Mouse (Mus musculus) limb, embryonic 13.5 days (tissue): ENCODE data around the gene Anks1b. TPM values are rescaled to one million over a fixed set of nuclear protein-coding genes. Genes with fewer than 3 reads are reported as not detected.
A peak's percentile ranks its signal among the peaks of the same experiment; 100 is the strongest.

ENCODE experiments used
- ATAC-seq: fragments of 200-750 bp; cut with Nextera tagmentation; 2 replicates; pipeline ENCODE4 v1.8.0; 2017; ENCODE audit warnings: low read depth, moderate number of reproducible peaks, moderate TSS enrichment; ENCODE audit not compliant: low FRiP score
- H3K27ac ChIP-seq: fragments of 300-500 bp; sonication (generic); 2 replicates; pipeline ENCODE4 v1.5.1; 2015; ENCODE audit warnings: inconsistent platforms, mild to moderate bottlenecking, moderate library complexity
- H3K27me3 ChIP-seq: fragments of 300-500 bp; sonication (generic); 2 replicates; pipeline ENCODE4 v1.6.1; 2015; ENCODE audit warnings: mild to moderate bottlenecking, inconsistent platforms
- H3K36me3 ChIP-seq: fragments of 300-500 bp; sonication (generic); 2 replicates; pipeline ENCODE4 v1.6.1; 2015; ENCODE audit warnings: inconsistent platforms, mild to moderate bottlenecking, moderate library complexity
- H3K4me1 ChIP-seq: fragments of 300-500 bp; sonication (generic); 2 replicates; pipeline ENCODE4 v1.6.1; 2015; ENCODE audit warnings: inconsistent platforms
- H3K4me2 ChIP-seq: fragments of 300-500 bp; sonication (generic); replicated peaks from 2 replicates; pipeline ENCODE4 v1.6.1; 2015; ENCODE audit warnings: inconsistent platforms, mild to moderate bottlenecking, moderate library complexity
- H3K4me3 ChIP-seq: fragments of 300-500 bp; sonication (generic); 2 replicates; pipeline ENCODE4 v1.5.1; 2015; ENCODE audit warnings: moderate library complexity, mild to moderate bottlenecking, inconsistent platforms
- H3K9ac ChIP-seq: fragments of 300-500 bp; sonication (generic); 2 replicates; pipeline ENCODE4 v1.6.1; 2015; ENCODE audit warnings: mild to moderate bottlenecking, inconsistent platforms
- H3K9me3 ChIP-seq: fragments of 300-500 bp; sonication (generic); 2 replicates; pipeline ENCODE4 v1.6.1; 2016; ENCODE audit warnings: inconsistent platforms
- WGBS: fragments of 180-500 bp; shearing (Covaris S2); methylation state at CpG from one replicate; pipeline ENCODE4 v1.1.7; 2015; 5-methylcytosine and 5-hydroxymethylcytosine counted together
- polyA plus RNA-seq: library from polyadenylated mRNA; unstranded; fragments of >200 nt; fragmentation: Nextera tagmentation; extraction: Ambion mirVana; gene quantifications from 2 replicates; pipeline ENCODE4 v1.2.1, GENCODE M21; 2015

Anks1b gene
- polyA plus RNA-seq = 2.9 and 4.1 TPM in 2 replicates

DNA sequence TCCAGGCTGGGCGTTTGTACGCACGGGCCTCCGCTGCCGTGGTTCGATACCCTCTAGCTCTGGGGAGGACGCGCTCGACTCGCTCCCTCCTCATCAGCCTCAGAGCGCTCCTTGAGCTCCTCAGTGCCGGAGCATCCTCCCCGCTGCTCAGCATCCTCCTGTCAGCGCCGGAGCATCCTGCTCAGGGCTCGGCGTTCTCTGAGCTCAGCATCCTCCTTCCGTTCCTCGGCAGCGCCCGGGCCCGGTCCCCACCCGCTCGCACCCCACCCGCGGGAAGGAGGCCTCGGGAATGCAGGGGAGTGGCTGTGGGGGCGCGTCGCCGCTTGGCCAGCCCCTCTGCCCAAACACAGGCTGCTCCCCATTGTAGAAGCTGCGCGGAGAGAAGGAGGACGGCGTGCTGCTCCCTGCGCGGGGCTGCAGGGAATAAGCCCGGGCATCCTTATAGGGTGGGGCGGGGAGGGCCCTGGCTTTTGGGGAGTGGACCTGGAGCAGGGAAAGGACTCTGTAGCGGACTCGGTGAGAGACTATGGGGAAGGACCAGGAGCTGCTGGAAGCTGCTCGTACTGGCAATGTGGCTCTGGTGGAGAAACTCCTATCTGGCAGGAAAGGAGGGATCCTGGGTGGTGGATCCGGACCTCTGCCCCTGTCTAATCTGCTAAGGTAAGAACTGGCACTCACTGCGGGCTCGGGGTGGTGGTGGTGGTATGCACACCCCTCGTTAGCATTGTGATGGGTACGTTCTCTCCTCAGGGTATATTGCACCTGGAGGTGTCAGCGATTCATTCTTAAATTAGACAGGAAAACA lies at the start of gene Anks1b:
Gene Anks1b (plus strand): TSS at position 364 of the 805 bp plus-strand sequence.
- H3K27me3 ChIP-seq = peaks cover 21% of the 10 kb centered on the region
- H3K4me3 ChIP-seq = peak within 1 kb of the TSS; percentile 70
- no peaks in the 10 kb centered on the region for H3K9me3 ChIP-seq
- ATAC-seq = peak; percentile 74
- no peak within 1 kb of the TSS for H3K27ac ChIP-seq
- peak within 1 kb of the TSS; percentile 94 for H3K4me2 ChIP-seq
- H3K9ac ChIP-seq = peak within 1 kb of the TSS; percentile 70
- no peaks in the 10 kb centered on the region for H3K36me3 ChIP-seq
- peaks cover 12% of the 10 kb centered on the region for H3K4me1 ChIP-seq
- 0% methylated on average over 39 of the region's 48 CpGs for WGBS

DNA sequence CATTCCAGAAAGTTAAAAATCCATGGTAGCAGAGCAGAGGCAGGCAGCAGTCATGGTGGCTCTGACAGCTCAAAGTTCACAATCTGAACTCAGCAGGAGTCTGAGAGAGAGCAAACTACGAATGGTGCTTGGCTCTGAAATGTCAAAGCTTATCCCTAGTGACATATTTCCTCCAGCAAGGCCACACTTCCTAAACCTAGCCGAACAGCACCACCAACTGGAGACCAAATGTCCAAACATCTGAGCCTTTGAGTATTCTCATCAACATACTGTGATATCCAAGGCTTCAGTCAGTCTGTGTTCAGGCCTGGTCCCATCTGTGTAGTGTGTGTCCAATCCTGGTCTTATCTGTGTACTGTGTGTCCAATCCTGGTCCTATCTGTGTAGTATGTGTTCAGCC lies 49.4 kb upstream of the Anks1b start:
- no peak overlapping the region for H3K4me2 ChIP-seq
- H3K9me3 ChIP-seq = no peaks in the 10 kb centered on the region
- 46% methylated on average over 2 of the region's 2 CpGs for WGBS
- no peaks in the 10 kb centered on the region for H3K4me1 ChIP-seq
- H3K27ac ChIP-seq = no peak overlapping the region
- H3K36me3 ChIP-seq = peaks cover 6% of the 10 kb centered on the region; the same call in 1 of the 2 replicates
- peak; percentile 52; the same call in 1 of the 2 replicates for ATAC-seq
- H3K9ac ChIP-seq = no peak overlapping the region
- no peaks in the 10 kb centered on the region for H3K27me3 ChIP-seq
- H3K4me3 ChIP-seq = no peak overlapping the region

DNA sequence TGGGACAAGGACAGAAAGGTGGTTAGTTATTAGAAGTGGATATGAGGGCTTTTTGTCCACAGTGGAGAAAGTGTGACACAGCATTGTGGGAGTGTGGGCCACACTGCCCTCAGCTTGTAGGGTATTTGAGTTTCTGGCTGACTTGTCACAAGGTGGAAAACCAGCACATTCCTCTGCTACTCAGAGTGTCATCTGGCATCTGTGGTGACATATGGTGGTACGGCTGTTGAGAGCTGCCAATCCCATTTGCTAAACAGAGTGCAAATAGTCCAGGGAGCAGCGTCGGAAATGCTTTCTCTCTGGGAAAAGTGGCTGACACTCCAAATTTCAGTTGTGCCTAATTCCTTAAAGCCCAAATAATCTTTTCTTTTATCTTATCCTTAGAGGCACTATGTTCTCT lies 46.4 kb upstream of the Anks1b start:
- no peak overlapping the region for H3K4me2 ChIP-seq
- no peak overlapping the region for H3K27ac ChIP-seq
- ATAC-seq = no peak
- H3K36me3 ChIP-seq = 0 out of 2 replicates have a peak, but pooled peaks cover 1% of the 10 kb centered on the region
- H3K27me3 ChIP-seq = no peaks in the 10 kb centered on the region
- H3K4me3 ChIP-seq = no peak overlapping the region
- H3K9me3 ChIP-seq = no peaks in the 10 kb centered on the region
- H3K9ac ChIP-seq = no peak overlapping the region
- WGBS = 79% methylated on average over 3 of the region's 3 CpGs
- no peaks in the 10 kb centered on the region for H3K4me1 ChIP-seq

DNA sequence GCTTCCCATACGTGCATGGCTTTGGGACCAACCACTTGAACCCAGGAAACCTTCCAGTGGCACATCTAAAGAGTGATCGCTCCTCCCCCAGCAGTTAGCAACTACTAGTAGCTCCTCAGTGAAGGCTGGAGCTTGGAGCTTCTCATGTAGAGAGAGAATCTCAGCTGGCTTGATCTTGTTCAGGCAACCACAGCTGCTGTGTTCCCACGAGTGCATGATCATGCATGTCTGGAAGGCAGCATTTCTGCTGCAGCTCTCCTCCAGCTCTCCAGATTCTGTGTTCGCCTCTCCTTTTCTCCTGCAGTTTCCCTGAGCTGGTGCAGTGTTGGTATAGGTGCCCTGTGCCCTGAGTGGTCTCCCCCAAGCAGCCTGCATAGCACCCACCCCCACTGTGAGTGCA lies 41.0 kb upstream of the Anks1b start:
- H3K4me1 ChIP-seq = no peaks in the 10 kb centered on the region
- H3K27ac ChIP-seq = no peak overlapping the region
- ATAC-seq = no peak
- H3K27me3 ChIP-seq = no peaks in the 10 kb centered on the region
- no peaks in the 10 kb centered on the region for H3K36me3 ChIP-seq
- no peak overlapping the region for H3K4me2 ChIP-seq
- H3K9me3 ChIP-seq = no peaks in the 10 kb centered on the region
- H3K4me3 ChIP-seq = no peak overlapping the region
- H3K9ac ChIP-seq = no peak overlapping the region
- WGBS = 74% methylated on average over 4 of the region's 4 CpGs

DNA sequence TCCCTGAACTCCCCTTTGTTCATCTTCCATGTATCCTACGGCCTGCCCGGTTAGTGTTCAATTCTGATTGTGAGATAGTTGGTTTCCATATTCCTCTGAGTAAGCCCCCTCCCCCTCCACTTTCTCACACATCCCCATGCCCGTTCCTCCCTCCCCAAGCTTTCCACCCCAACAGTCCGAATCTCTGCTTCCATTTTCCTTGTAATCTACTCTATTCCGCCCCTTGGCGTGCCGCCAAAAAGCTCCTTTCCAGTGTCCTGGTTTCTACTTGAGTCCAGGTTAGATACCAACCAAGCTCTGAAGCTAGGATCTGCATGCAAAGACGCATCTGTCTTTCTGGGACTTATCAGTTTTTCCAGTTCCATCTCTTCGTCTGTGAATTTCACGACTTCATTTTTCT lies 40.1 kb upstream of the Anks1b start:
- Histone ChIP-seq H3K9ac (no peak overlapping the region), H3K27ac (no peak overlapping the region), H3K27me3 (no peaks in the 10 kb centered on the region), H3K4me3 (no peak overlapping the region), H3K9me3 (no peaks in the 10 kb centered on the region), H3K36me3 (no peaks in the 10 kb centered on the region), H3K4me1 (no peaks in the 10 kb centered on the region), H3K4me2 (no peak overlapping the region)
- no peak for ATAC-seq
- 88% methylated on average over 10 of the region's 10 CpGs for WGBS

DNA sequence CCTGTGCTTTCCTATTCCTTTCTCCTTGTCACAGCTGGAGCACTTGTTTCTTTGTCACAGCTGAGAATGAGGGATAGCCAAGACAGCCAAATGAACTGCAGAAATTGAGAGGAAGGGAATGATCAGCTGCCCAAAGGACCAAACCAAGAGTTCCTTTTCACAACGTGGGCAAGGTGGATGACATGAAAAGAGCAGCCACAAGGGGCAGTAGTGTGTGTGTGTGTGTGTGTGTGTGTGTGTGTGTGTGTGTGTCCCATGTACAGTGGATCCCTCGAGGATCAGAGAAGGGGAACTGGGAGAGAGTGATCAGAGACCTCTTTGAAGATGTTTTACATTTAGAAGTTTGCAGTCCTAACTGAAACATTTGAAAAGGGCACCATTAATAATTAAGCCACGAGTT lies 35.8 kb upstream of the Anks1b start:
- Histone ChIP-seq H3K4me3 (no peak overlapping the region), H3K4me2 (no peak overlapping the region), H3K9ac (no peak overlapping the region), H3K4me1 (no peaks in the 10 kb centered on the region), H3K27me3 (no peaks in the 10 kb centered on the region), H3K9me3 (no peaks in the 10 kb centered on the region), H3K27ac (no peak overlapping the region), H3K36me3 (no peaks in the 10 kb centered on the region)
- 48% methylated on average over 3 of the region's 3 CpGs for WGBS
- ATAC-seq = no peak

DNA sequence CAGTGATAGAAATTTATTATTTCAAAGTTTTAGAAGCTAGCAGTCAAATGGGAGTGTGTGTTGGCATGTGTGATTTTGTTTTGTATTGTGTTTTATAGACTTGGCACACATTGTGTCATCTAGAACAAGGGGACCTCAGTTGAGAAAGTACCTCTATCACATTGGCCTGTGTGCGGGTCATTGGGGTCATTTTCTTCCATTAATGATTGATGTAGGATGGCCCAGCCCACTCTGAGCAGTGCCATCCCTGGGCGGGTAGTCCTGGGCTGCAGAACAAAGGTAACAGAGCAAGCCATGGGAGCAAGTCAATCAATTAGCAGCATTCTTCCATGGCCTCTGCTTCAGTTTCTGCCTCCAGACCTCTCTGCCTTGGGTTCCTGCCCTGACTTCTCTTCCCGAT lies 34.5 kb upstream of the Anks1b start:
- WGBS = 71% methylated on average over 3 of the region's 3 CpGs
- H3K4me2 ChIP-seq = no peak overlapping the region
- H3K27me3 ChIP-seq = no peaks in the 10 kb centered on the region
- no peak for ATAC-seq
- no peak overlapping the region for H3K27ac ChIP-seq
- no peak overlapping the region for H3K9ac ChIP-seq
- no peak overlapping the region for H3K4me3 ChIP-seq
- H3K9me3 ChIP-seq = no peaks in the 10 kb centered on the region
- no peaks in the 10 kb centered on the region for H3K36me3 ChIP-seq
- H3K4me1 ChIP-seq = no peaks in the 10 kb centered on the region

DNA sequence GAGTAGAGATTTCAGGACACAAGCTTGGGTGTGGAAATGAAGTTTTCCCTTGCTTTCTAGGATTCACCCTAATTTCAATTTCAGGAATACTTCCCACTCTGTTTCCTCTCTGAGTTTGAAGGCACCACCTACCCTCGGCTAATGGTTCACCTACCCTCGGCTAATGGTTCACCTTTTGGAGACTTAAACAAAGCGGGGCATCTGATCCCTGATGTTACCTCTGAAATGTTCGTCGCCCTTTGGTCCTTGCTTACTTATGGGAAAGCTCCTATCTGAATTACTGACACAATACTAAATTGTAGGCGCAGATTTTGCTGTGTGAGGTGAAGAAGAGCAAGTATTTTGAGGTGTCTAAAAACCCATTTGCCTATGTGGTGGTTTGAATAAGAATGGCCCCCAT lies 22.4 kb upstream of the Anks1b start:
- Histone ChIP-seq H3K27ac (no peak overlapping the region), H3K9me3 (0 out of 2 replicates have a peak, but pooled peaks cover 2% of the 10 kb centered on the region), H3K27me3 (no peaks in the 10 kb centered on the region), H3K36me3 (no peaks in the 10 kb centered on the region), H3K4me2 (no peak overlapping the region), H3K4me3 (no peak overlapping the region), H3K9ac (no peak overlapping the region), H3K4me1 (no peaks in the 10 kb centered on the region)
- no peak for ATAC-seq
- WGBS = 92% methylated on average over 6 of the region's 6 CpGs

DNA sequence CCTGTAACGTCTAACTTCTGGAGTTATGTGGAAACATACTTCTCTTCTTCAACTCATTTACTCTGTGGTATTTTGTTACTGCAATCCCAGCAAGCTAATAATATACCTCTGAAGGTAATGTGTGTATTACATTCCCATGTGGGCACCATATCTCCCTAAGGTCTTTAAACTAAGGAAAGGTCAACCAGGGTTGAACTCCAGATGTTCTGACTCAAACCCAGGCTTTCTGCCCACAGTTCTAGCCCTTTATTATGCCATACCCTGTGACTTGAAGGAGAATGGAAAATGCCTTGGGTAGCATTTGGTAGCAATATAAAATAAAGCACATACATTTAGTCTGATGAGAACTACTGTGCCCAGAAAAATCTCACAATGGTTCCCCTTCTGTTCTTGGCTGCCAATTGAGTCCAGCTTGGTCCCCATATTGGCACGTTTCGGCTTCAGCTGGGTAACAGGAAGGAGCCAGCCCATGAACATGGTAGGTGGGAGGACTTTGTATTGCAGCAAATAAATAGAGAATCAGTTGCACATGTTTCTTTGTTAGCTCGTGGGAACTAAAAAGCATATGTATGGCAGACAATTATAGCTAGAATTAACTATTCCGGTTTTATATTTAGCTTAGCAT lies 17.9 kb upstream of the Anks1b start:
- H3K36me3 ChIP-seq = no peaks in the 10 kb centered on the region
- no peaks in the 10 kb centered on the region for H3K27me3 ChIP-seq
- H3K4me2 ChIP-seq = no peak overlapping the region
- H3K4me1 ChIP-seq = 0 out of 2 replicates have a peak, but pooled peaks cover 3% of the 10 kb centered on the region
- no peaks in the 10 kb centered on the region for H3K9me3 ChIP-seq
- H3K27ac ChIP-seq = peak overlapping the region; percentile 15; the same call in 1 of the 2 replicates
- 47% methylated on average over 5 of the region's 5 CpGs for WGBS
- peak; percentile 59; the same call in 1 of the 2 replicates for ATAC-seq
- no peak overlapping the region for H3K4me3 ChIP-seq
- H3K9ac ChIP-seq = no peak overlapping the region

DNA sequence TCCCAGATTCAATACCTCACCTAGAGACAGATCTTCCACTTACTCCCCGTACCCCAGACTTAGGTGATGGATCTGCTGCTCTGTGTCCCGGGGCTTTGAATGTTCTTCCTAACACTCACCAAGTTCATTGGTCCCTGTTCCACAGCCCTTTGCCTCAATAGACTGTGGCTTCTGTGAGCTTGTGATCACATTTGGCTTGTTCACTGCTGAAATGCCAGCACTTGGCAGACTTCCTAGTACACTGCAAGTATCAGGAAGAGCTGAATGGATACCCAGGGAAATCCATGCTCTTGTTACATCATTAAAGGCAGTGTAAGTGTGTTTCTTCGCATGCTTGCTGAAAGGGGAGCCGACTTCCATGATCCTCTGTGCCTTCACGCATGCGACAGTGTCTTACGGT lies 17.0 kb upstream of the Anks1b start:
- Histone ChIP-seq H3K9me3 (no peaks in the 10 kb centered on the region), H3K4me3 (no peak overlapping the region), H3K36me3 (no peaks in the 10 kb centered on the region), H3K4me1 (0 out of 2 replicates have a peak, but pooled peaks cover 3% of the 10 kb centered on the region), H3K27me3 (no peaks in the 10 kb centered on the region), H3K9ac (no peak overlapping the region), H3K4me2 (no peak overlapping the region), H3K27ac (no peak overlapping the region)
- WGBS = 88% methylated on average over 7 of the region's 7 CpGs
- ATAC-seq = no peak

DNA sequence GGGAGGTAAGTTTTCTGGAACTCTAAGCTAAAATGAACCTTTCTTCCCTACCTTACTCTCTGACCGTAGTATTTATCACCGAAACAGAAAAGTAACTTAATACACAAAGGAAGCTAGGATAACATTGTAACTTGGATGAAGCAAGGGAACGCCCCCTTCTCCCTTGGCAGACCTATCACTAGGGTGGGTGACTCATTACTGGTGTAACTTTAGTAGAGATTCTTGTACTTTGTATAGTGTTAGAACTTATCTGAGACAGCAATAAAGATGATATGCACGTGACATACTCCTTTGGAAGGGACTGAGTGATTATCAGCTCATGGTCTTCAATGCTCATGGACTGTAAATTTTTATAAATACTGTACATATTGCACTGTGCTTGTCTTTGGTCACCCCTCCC lies 5.1 kb upstream of the Anks1b start:
- ATAC-seq = no peak
- Histone ChIP-seq H3K4me2 (no peak overlapping the region), H3K4me1 (peaks cover 1% of the 10 kb centered on the region), H3K9me3 (no peaks in the 10 kb centered on the region), H3K4me3 (no peak overlapping the region), H3K27me3 (peaks cover 6% of the 10 kb centered on the region), H3K9ac (no peak overlapping the region), H3K36me3 (no peaks in the 10 kb centered on the region), H3K27ac (no peak overlapping the region)
- 86% methylated on average over 4 of the region's 4 CpGs for WGBS

DNA sequence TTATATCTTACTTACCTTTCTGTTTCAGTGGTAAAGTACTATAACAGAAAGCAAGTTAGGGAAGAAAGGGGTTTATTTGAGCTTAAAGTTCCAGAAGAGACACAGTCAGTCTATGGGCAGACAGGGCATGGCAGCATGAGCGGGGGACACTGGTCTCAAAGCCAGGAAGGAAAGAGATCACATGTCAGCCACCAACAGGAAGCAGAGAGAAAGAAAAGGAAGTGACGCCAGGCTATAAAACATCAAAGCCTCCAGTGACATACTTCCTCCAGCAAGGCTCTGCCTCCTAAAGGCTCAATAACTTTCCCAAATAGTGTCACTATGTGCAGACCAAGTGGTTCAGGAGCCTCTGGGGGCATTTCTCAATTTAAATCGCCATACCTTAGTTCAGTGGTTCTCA lies 4.5 kb upstream of the Anks1b start:
- H3K27me3 ChIP-seq = peaks cover 13% of the 10 kb centered on the region
- no peak overlapping the region for H3K9ac ChIP-seq
- H3K4me3 ChIP-seq = no peak overlapping the region
- H3K9me3 ChIP-seq = no peaks in the 10 kb centered on the region
- no peak for ATAC-seq
- H3K4me2 ChIP-seq = no peak overlapping the region
- 69% methylated on average over 3 of the region's 3 CpGs for WGBS
- H3K36me3 ChIP-seq = no peaks in the 10 kb centered on the region
- H3K27ac ChIP-seq = no peak overlapping the region
- H3K4me1 ChIP-seq = peaks cover 8% of the 10 kb centered on the region
